Mouse (Mus musculus): ENCODE results near the gene Bloc1s4.

Bloc1s4 gene

GRCm38 (mm10) chr5:36719601-36720000, 28.8 kb downstream of the Bloc1s4 start:
- DNase-seq (ENCODE audit: low spot score in 2 of 2) = no peak

GRCm38 (mm10) chr5:36719135-36719534, 29.3 kb downstream of the Bloc1s4 start:
- DNase-seq (ENCODE audit: low spot score in 2 of 2) = no peak

- no peak for DNase-seq (ENCODE audit: low spot score in 2 of 2)
Observed at GRCm38 (mm10) chr5:36717889-36718288, 30.6 kb downstream of the Bloc1s4 start.

GRCm38 (mm10) chr5:36716816-36717215, 31.6 kb downstream of the Bloc1s4 start:
- DNase-seq (ENCODE audit: low spot score in 2 of 2) = no peak

- no peak for DNase-seq (ENCODE audit: low spot score in 2 of 2)
Observed at GRCm38 (mm10) chr5:36714832-36715231, 33.6 kb downstream of the Bloc1s4 start.

GRCm38 (mm10) chr5:36713693-36714092, 34.8 kb downstream of the Bloc1s4 start:
- no peak for DNase-seq (ENCODE audit: low spot score in 2 of 2)

- DNase-seq (ENCODE audit: low spot score in 2 of 2) = peak; percentile 84 to 95
Observed at GRCm38 (mm10) chr5:36712553-36713534, 35.6 kb downstream of the Bloc1s4 start.

- no peak for DNase-seq (ENCODE audit: low spot score in 2 of 2)
Observed at GRCm38 (mm10) chr5:36711863-36712262, 36.6 kb downstream of the Bloc1s4 start.

- no peak for DNase-seq (ENCODE audit: low spot score in 2 of 2)
Observed at GRCm38 (mm10) chr5:36705792-36706191, 42.7 kb downstream of the Bloc1s4 start.

GRCm38 (mm10) chr5:36705390-36705789, 43.1 kb downstream of the Bloc1s4 start:
- no peak for DNase-seq (ENCODE audit: low spot score in 2 of 2)

- no peak for DNase-seq (ENCODE audit: low spot score in 2 of 2)
Observed at GRCm38 (mm10) chr5:36704684-36705083, 43.8 kb downstream of the Bloc1s4 start.

GRCm38 (mm10) chr5:36700939-36701620, 47.4 kb downstream of the Bloc1s4 start:
- DNase-seq (ENCODE audit: low spot score in 2 of 2) = no peak

- no peak for DNase-seq (ENCODE audit: low spot score in 2 of 2)
Observed at GRCm38 (mm10) chr5:36698689-36699088, 49.8 kb downstream of the Bloc1s4 start.

GRCm38 (mm10) chr5:36698067-36698670, 50.3 kb downstream of the Bloc1s4 start:
- DNase-seq (ENCODE audit: low spot score in 2 of 2) = no peak

All from urinary bladder, postnatal 36 days (tissue).